Mouse (Mus musculus) heart, embryonic 10.5 days (tissue): ENCODE data around the gene Eci2. TPM values are rescaled to one million over a fixed set of nuclear protein-coding genes. Genes with fewer than 3 reads are reported as not detected.

Source experiments
- DNase-seq: peaks from one replicate; pipeline ENCODE4 v3.0.0-alpha.2; 2017; ENCODE audit warnings: low spot score
- H3K27ac ChIP-seq: fragments of 300-500 bp; sonication (generic); 2 replicates; pipeline ENCODE4 v1.5.1; 2016; ENCODE audit warnings: mild to moderate bottlenecking
- H3K27me3 ChIP-seq: fragments of 300-500 bp; sonication (generic); 2 replicates; pipeline ENCODE4 v1.6.1; 2016; ENCODE audit warnings: mild to moderate bottlenecking; ENCODE audit not compliant: poor library complexity, insufficient read depth, severe bottlenecking
- H3K36me3 ChIP-seq: fragments of 300-500 bp; sonication (generic); 2 replicates; pipeline ENCODE4 v1.6.1; 2016; ENCODE audit warnings: mild to moderate bottlenecking, moderate library complexity
- H3K4me1 ChIP-seq: fragments of 300-500 bp; sonication (generic); 2 replicates; pipeline ENCODE4 v1.6.1; 2016; ENCODE audit warnings: mild to moderate bottlenecking
- H3K4me3 ChIP-seq: fragments of 300-500 bp; sonication (generic); 2 replicates; pipeline ENCODE4 v1.5.1; 2016; ENCODE audit warnings: mild to moderate bottlenecking, moderate library complexity
- H3K9me3 ChIP-seq: fragments of 300-500 bp; sonication (generic); 2 replicates; pipeline ENCODE4 v1.6.1; 2016; ENCODE audit warnings: mild to moderate bottlenecking, moderate library complexity
- WGBS: fragments of 180-500 bp; shearing (Covaris S2); methylation state at CpG from one replicate; pipeline ENCODE4 v1.1.7; 2016; 5-methylcytosine and 5-hydroxymethylcytosine counted together
- polyA plus RNA-seq: library from polyadenylated mRNA; unstranded; fragments of >200 nt; fragmentation: Nextera tagmentation; extraction: Ambion mirVana; gene quantifications from 2 replicates; pipeline ENCODE4 v1.2.1, GENCODE M21; 2016

The Eci2 gene
- 92.5 and 96.4 TPM in 2 replicates for polyA plus RNA-seq

DNA sequence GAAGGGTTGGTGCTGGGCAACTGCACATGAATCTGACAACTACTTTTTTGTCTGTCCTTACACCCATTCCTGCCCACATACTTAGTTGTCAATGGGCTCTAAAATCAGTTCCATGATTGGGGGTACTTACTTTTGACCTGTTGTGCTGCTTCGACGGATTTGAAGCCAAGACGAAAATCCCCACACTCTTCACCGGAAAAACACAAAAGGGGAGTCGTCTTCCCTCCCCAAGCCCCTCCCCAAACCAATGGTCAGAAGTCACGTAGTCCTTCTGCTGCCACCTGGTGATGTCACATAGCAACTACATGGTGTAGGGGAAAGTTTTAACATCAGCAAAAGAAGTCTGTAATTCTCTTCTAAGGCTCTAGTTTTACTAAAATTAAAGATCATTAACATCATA lies at the start of gene Eci2:
Gene Eci2, minus strand, starts transcription at position 218 of the 400 bp plus-strand sequence.
- Histone ChIP-seq H3K27ac (no peak within 1 kb of the TSS), H3K36me3 (no peaks in the 10 kb centered on the region), H3K4me3 (peak within 1 kb of the TSS; percentile 40; the same call in 1 of the 2 replicates), H3K9me3 (no peaks in the 10 kb centered on the region), H3K4me1 (no peaks in the 10 kb centered on the region), H3K27me3 (no peaks in the 10 kb centered on the region)
- peak; percentile 76 for DNase-seq
- 11% methylated on average over 6 of the region's 6 CpGs for WGBS

DNA sequence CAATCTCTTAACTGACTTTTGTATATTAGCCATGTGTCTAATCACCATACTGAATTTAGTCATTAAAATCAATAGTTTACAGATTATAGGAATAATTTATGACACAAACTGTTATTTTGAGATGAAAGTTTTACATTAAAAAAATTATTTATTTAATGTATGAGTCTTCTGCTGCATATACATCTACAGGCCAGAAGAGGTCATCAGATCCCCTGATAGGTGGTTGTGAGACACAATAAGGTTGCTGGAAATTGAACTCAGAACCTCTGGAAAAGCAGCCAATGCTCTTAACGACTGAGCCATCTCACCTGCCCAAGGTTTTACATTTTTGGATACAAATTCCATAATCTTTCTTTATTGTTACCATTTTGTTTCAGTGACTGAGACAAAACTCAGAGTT lies 48.0 kb upstream of the Eci2 start:
- no peaks in the 10 kb centered on the region for H3K9me3 ChIP-seq
- no peak overlapping the region for H3K4me3 ChIP-seq
- no peaks in the 10 kb centered on the region for H3K4me1 ChIP-seq
- no peaks in the 10 kb centered on the region for H3K27me3 ChIP-seq
- H3K36me3 ChIP-seq = no peaks in the 10 kb centered on the region
- 40% methylated on average over 1 of the region's 1 CpGs for WGBS
- DNase-seq = no peak
- H3K27ac ChIP-seq = no peak overlapping the region

DNA sequence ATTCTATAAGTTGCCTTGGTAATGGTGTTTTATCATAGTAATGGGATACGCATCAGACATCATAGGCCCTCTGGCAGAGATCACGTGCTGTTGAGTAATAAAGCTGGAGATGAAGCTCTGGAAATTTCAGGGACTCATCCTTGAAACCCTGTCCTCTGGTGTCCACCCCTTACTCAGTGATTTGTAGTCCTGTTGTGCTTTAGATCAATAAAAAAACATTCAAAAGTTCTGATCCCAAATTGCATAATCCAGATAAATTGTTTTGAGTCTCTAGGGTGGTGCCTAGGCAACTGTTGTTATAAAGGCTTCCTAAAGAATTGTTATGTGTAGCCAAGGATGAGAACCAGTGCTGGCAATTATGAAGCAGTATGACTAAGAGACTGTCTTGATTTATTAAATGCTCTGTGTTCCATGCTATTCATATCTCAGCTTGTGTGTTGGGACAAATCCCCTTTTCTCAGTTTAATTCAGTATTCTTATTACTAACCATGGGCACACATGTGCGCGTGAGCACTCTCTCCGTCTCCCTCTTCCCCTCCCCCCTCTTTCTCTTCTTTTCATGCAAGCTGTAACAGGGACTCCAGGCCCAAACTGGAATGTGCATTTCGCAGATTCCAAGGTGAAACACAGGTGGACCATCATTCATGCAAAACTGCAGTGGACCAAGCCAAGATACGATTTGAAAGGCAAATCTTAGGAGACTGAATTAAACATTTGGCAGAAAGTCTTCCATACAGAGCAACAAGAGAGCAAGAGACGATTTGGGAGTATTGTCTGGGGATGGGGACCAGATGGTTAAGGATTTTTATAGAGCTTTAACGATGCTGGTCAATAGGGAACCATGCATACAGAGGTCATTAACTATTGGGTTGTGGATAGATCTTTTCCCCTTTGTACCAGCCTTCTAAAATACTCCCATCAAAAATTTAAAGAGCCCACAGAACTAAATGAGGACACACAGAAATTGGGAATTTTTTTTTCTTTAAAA lies 43.9 kb upstream of the Eci2 start:
- Histone ChIP-seq H3K27me3 (no peaks in the 10 kb centered on the region), H3K36me3 (no peaks in the 10 kb centered on the region), H3K9me3 (no peaks in the 10 kb centered on the region), H3K27ac (no peak overlapping the region), H3K4me3 (no peak overlapping the region), H3K4me1 (no peaks in the 10 kb centered on the region)
- 80% methylated on average over 9 of the region's 9 CpGs for WGBS
- no peak for DNase-seq

DNA sequence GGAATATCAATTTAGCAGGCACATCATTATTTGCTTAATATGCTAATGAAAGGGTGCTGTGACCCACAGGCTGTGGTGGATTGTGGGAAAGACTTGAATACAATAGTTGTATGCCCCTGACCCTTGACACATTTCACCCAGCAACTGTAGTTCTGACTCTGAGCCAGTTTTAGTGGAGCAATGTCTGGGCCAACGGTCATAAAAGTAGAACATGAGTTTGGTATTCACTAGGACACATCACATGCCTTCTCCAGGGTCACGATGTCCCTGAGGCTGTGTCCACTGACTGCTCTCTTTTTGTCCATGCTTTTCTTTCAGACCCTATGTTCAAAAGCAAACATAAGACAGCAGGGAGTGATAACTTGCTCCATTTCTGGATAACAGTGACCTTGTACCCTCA lies 40.2 kb upstream of the Eci2 start:
- Histone ChIP-seq H3K9me3 (no peaks in the 10 kb centered on the region), H3K36me3 (no peaks in the 10 kb centered on the region), H3K4me3 (no peak overlapping the region), H3K4me1 (no peaks in the 10 kb centered on the region), H3K27me3 (no peaks in the 10 kb centered on the region), H3K27ac (no peak overlapping the region)
- DNase-seq = no peak
- 84% methylated on average over 2 of the region's 2 CpGs for WGBS

DNA sequence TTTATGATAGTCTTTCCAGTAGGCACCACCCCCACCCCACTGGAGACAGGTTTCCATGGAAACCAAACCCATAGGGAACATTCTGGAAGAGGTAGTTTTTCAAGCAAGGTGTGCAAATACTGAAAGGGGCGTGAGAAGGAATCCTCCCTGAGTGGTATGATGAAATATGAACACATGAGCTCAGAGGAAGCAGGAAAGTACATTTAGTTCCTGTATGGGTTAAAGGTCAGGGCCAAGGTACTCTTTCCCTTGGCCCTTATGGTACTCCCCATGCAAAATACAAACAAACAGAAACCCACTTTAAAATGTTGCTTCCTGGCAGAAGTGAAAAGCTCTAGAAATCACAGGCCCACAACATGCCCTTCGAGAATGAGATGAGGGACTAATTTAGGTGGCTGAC lies 39.1 kb upstream of the Eci2 start:
- Histone ChIP-seq H3K27ac (no peak overlapping the region), H3K9me3 (no peaks in the 10 kb centered on the region), H3K4me3 (no peak overlapping the region), H3K27me3 (no peaks in the 10 kb centered on the region), H3K4me1 (no peaks in the 10 kb centered on the region), H3K36me3 (no peaks in the 10 kb centered on the region)
- 77% methylated on average over 2 of the region's 2 CpGs for WGBS
- no peak for DNase-seq

DNA sequence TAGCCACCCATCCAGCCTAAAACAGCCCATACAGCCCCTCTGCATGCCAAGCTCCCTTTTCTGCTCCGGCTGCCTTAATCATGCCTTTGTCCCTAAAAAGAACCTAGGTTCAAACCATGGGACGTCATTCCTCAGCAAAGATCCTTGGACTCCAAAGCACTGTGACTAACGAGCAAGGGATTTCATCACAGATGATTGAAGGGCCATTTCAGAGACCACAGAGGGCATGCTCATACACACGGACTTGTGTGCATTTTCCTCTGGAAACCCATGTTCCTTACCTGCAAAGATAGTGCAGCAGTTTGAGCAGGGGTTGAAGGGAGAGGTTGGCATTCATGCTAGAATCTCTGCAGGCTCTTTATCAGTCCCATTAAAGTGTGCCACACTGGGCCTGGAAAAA lies 37.5 kb upstream of the Eci2 start:
- Histone ChIP-seq H3K36me3 (no peaks in the 10 kb centered on the region), H3K4me3 (no peak overlapping the region), H3K4me1 (no peaks in the 10 kb centered on the region), H3K27ac (no peak overlapping the region), H3K27me3 (no peaks in the 10 kb centered on the region), H3K9me3 (no peaks in the 10 kb centered on the region)
- WGBS = 66% methylated on average over 4 of the region's 4 CpGs
- no peak for DNase-seq

DNA sequence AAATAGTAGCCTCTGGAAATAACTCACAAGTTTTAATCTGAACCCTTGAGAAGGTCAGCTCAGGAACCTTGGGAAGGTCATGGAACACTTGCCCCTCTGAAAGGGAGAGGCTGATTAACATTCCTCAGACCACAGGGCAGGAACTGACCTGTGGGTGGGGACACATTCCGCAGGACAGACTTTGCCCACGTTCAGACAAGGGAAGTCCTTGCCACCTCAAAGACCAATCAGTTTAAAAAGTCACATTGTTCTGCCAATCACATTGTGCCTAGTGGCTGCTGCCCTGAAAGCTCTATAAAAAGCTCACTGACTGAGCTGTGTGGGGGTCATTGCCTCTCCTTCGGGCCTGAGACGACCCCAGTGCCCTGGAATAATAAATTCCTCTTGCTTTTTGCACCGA lies 31.2 kb upstream of the Eci2 start:
- no peak overlapping the region for H3K4me3 ChIP-seq
- no peaks in the 10 kb centered on the region for H3K9me3 ChIP-seq
- H3K36me3 ChIP-seq = no peaks in the 10 kb centered on the region
- DNase-seq = no peak
- 24% methylated on average over 5 of the region's 5 CpGs for WGBS
- no peaks in the 10 kb centered on the region for H3K27me3 ChIP-seq
- H3K4me1 ChIP-seq = peaks cover 6% of the 10 kb centered on the region; the same call in 1 of the 2 replicates
- peak overlapping the region; percentile 69; the same call in 1 of the 2 replicates for H3K27ac ChIP-seq

DNA sequence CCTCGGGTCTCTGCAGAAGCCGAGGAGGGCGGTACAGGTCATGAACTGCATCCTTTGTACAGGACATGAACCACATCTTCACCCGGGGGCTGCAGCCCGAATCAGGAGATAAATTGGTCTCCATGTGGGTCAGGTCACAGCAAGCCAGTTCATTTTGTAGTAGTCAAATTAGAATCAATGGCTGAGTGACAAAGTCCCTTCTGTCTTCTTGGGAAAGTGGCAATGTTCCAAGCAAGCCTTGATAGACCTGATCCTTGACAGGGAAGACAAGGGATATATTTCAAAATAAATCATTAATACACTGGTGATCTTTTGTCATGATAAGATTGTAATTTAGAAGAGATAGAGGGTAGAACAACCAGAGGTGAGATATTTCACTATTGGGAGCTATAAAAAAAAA lies 9.6 kb upstream of the Eci2 start:
- no peak overlapping the region for H3K4me3 ChIP-seq
- no peak overlapping the region for H3K27ac ChIP-seq
- H3K27me3 ChIP-seq = no peaks in the 10 kb centered on the region
- no peak for DNase-seq
- H3K36me3 ChIP-seq = no peaks in the 10 kb centered on the region
- H3K4me1 ChIP-seq = no peaks in the 10 kb centered on the region
- 82% methylated on average over 5 of the region's 5 CpGs for WGBS
- H3K9me3 ChIP-seq = no peaks in the 10 kb centered on the region

DNA sequence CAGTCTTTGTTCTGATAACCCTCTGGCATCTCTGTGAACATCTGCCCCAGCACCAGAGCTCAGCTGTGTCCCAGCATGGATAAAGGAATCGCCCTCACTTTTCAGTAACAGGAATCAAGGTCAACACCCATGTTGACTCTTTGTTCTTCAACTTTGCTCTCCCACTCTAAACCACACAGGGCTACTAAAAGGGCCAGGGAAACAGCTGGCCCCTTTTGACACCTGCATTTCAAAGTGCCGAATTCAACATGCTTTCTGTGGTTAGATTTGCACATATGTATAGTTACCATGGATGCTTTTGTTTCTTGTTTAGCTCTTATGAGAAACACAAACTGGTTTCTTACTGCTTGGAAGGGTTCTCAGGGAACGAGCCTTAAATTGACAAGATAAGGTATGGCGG lies 8.8 kb upstream of the Eci2 start:
- Histone ChIP-seq H3K4me3 (no peak overlapping the region), H3K27ac (no peak overlapping the region), H3K9me3 (no peaks in the 10 kb centered on the region), H3K36me3 (no peaks in the 10 kb centered on the region), H3K4me1 (no peaks in the 10 kb centered on the region), H3K27me3 (no peaks in the 10 kb centered on the region)
- DNase-seq = no peak
- 75% methylated on average over 4 of the region's 4 CpGs for WGBS

DNA sequence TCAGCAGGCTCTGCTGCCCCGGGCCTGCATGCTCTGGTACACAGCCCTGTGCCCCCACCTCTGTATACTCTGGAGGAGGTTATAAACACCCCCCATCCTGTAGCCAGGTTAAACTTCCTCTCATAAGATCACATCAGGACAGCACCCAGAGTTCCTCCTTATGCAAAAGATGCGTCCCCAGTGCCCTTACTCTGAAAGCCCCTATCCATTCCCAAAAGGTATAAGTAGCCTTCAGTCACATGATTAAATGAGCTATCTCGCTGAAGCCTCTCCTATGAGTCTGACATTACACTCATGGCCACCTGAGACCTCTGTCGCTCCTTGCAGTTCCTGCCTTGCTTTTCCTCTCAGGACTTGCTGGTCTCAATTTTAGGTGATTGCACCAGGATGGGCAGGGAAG lies 6.7 kb upstream of the Eci2 start:
- WGBS = 84% methylated on average over 4 of the region's 4 CpGs
- no peaks in the 10 kb centered on the region for H3K36me3 ChIP-seq
- H3K27ac ChIP-seq = no peak overlapping the region
- DNase-seq = no peak
- H3K4me1 ChIP-seq = no peaks in the 10 kb centered on the region
- no peaks in the 10 kb centered on the region for H3K27me3 ChIP-seq
- no peaks in the 10 kb centered on the region for H3K9me3 ChIP-seq
- no peak overlapping the region for H3K4me3 ChIP-seq

DNA sequence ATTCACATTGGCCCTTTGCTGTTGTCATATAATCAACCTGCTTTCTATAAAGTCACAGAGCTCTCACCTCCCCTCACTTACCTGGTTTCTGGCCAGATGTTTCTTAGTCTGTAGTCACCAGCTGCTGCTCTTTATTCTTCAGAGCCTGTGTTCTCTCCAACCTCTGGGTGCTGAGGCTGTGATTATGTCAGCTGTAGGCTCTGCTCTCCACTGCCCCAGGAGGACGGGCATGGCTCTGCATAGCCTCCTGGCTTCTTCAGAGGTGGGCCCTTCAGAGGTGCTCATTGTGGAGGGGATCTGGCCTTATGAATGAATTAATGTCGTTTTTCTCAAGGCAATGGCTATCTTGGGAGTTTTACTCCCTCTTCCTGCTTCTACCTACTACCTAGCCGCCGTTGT lies 4.8 kb upstream of the Eci2 start:
- no peaks in the 10 kb centered on the region for H3K4me1 ChIP-seq
- no peaks in the 10 kb centered on the region for H3K36me3 ChIP-seq
- no peak overlapping the region for H3K27ac ChIP-seq
- no peak for DNase-seq
- no peaks in the 10 kb centered on the region for H3K27me3 ChIP-seq
- 74% methylated on average over 4 of the region's 4 CpGs for WGBS
- no peaks in the 10 kb centered on the region for H3K9me3 ChIP-seq
- no peak overlapping the region for H3K4me3 ChIP-seq

DNA sequence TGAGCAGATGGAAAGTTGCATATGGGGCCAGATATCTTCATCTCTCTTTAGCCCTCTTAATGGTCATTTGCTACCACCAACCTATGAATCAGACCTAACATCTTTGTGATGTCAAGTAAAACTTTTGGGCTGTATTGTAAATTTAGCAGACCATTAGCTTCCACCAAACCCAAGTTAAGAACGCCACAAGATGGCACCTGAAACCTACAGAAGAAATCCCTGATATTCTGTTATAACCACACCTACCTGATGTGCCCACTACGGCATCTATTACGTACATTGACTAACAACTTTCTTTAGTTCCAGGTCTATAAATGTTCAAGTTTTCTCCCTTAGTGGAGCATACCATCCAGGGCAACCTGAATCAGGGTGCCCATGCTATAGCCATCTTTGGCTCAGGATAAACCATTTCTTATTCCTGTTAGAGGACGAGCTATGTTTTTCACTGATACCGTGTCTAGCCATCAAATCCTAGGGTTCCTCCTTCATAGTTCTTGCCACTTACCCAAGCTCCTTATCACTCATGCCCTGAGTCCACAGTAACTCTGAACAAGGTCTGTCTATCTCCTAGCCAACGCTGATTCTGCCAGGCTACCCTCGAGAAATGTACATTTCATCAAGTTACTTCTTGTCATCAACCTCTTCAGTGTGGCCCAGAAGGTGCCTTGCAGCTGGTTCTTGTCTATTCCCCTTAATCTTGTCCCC lies 4.2 kb upstream of the Eci2 start:
- H3K4me1 ChIP-seq = no peaks in the 10 kb centered on the region
- no peaks in the 10 kb centered on the region for H3K36me3 ChIP-seq
- no peak overlapping the region for H3K27ac ChIP-seq
- no peak overlapping the region for H3K4me3 ChIP-seq
- H3K9me3 ChIP-seq = no peaks in the 10 kb centered on the region
- no peak for DNase-seq
- H3K27me3 ChIP-seq = no peaks in the 10 kb centered on the region
- 73% methylated on average over 7 of the region's 7 CpGs for WGBS

DNA sequence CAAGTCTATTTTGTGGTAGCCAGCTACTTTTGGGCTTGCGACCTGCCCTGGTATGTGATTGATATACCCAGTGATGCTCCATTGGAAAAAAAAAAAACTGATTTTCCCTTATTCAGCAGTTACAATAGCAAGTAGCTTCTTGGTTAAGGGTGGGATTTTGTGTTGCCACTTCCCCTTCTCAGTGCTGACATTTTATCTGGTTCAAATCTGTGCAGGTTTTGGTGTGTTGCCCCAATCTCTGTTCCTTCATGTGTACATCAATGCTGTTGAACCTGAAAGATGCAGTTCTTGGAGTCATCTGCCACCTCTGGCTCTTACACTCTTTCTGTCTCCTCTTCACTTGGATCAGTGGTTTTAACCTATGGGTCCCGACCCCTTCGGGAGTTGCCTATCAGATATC lies 1.5 kb upstream of the Eci2 start:
- no peaks in the 10 kb centered on the region for H3K4me1 ChIP-seq
- H3K27ac ChIP-seq = no peak overlapping the region
- no peaks in the 10 kb centered on the region for H3K36me3 ChIP-seq
- no peak for DNase-seq
- WGBS = 79% methylated on average over 3 of the region's 3 CpGs
- no peaks in the 10 kb centered on the region for H3K9me3 ChIP-seq
- H3K4me3 ChIP-seq = no peak overlapping the region
- H3K27me3 ChIP-seq = no peaks in the 10 kb centered on the region
